Mouse (Mus musculus) erythroblast, embryonic 14.5 days (primary cell): ENCODE results near the gene B3galnt2. TPM values are rescaled to one million over a fixed set of nuclear protein-coding genes. Genes with fewer than 3 reads are reported as not detected.
"Not testable (repeated sequence)": the region's sequence is repeated elsewhere in the genome, so short reads cannot be mapped to it uniquely, and the experiment has no call there.

Experiments used
- H3K27me3 ChIP-seq: 2 replicates; pipeline ENCODE4 v1.6.1; 2012; ENCODE audit warnings: inconsistent platforms; ENCODE audit not compliant: control insufficient read depth
- H3K36me3 ChIP-seq: 2 replicates; pipeline ENCODE4 v1.6.1; 2012; ENCODE audit warnings: mild to moderate bottlenecking, inconsistent platforms; ENCODE audit not compliant: control insufficient read depth
- H3K4me1 ChIP-seq: 2 replicates; pipeline ENCODE4 v1.6.1; 2012; ENCODE audit warnings: inconsistent platforms; ENCODE audit not compliant: control insufficient read depth
- H3K4me3 ChIP-seq: replicated peaks from 2 replicates; pipeline ENCODE3; 2012; ENCODE audit warnings: moderate library complexity, mild to moderate bottlenecking, inconsistent platforms
- H3K9me3 ChIP-seq: 2 replicates; pipeline ENCODE4 v1.6.1; 2012; ENCODE audit warnings: low read length, inconsistent platforms, mixed read lengths; ENCODE audit not compliant: control insufficient read depth
- GATA1 ChIP-seq: IDR thresholded peaks from 2 replicates; pipeline ENCODE4 v1.6.1; 2012; ENCODE audit warnings: low read length, inconsistent platforms, mixed read lengths
- TAL1 ChIP-seq: IDR thresholded peaks from 3 replicates; pipeline ENCODE4 v1.6.1; 2012; ENCODE audit warnings: low read length, inconsistent platforms, mixed read lengths
- polyA plus RNA-seq: library from polyadenylated mRNA; stranded (reverse); fragments of >175 nt; gene quantifications from 2 replicates; pipeline ENCODE4 v1.2.3, GENCODE M21; 2012

The B3galnt2 gene
- polyA plus RNA-seq, 1 experiment = 3.0 TPM

GRCm38 (mm10) chr13:14002706-14003105 lies 48.4 kb downstream of the B3galnt2 start:
- H3K9me3 ChIP-seq = no peaks in the 10 kb centered on the region
- peaks cover 99% of the 10 kb centered on the region for H3K36me3 ChIP-seq
- H3K27me3 ChIP-seq = no peaks in the 10 kb centered on the region
- no peak overlapping the region for H3K4me3 ChIP-seq
- peaks cover 6% of the 10 kb centered on the region for H3K4me1 ChIP-seq
- TF ChIP-seq GATA1 = no peak
- no peak for TF ChIP-seq TAL1

- no peak for TF ChIP-seq GATA1
- TF ChIP-seq TAL1 = no peak
- Histone ChIP-seq H3K9me3 (no peaks in the 10 kb centered on the region), H3K4me1 (peaks cover 6% of the 10 kb centered on the region), H3K4me3 (no peak overlapping the region), H3K27me3 (no peaks in the 10 kb centered on the region), H3K36me3 (peaks cover 98% of the 10 kb centered on the region)
These were observed 49.8 kb downstream of the B3galnt2 start for GRCm38 (mm10) chr13:14004086-14004485.

GRCm38 (mm10) chr13:14004999-14005398 lies 50.7 kb downstream of the B3galnt2 start:
- H3K4me3 ChIP-seq = no peak overlapping the region
- no peaks in the 10 kb centered on the region for H3K9me3 ChIP-seq
- TF ChIP-seq TAL1 (no peak), GATA1 (no peak)
- peaks cover 98% of the 10 kb centered on the region for H3K36me3 ChIP-seq
- no peaks in the 10 kb centered on the region for H3K27me3 ChIP-seq
- peaks cover 6% of the 10 kb centered on the region for H3K4me1 ChIP-seq

- H3K36me3 ChIP-seq = peaks cover 98% of the 10 kb centered on the region
- no peak for TF ChIP-seq GATA1
- TF ChIP-seq TAL1 = no peak
These were observed 51.8 kb downstream of the B3galnt2 start for GRCm38 (mm10) chr13:14006056-14006455.

GRCm38 (mm10) chr13:14011454-14011995 lies 57.3 kb downstream of the B3galnt2 start:
- Histone ChIP-seq H3K9me3 (no peaks in the 10 kb centered on the region), H3K36me3 (peaks cover 97% of the 10 kb centered on the region), H3K27me3 (no peaks in the 10 kb centered on the region), H3K4me3 (no peak overlapping the region), H3K4me1 (peaks cover 23% of the 10 kb centered on the region)
- no peak for TF ChIP-seq GATA1
- TF ChIP-seq TAL1 = no peak

More at GRCm38 (mm10) chr13:14006056-14006455, 51.8 kb downstream of the B3galnt2 start:
- no peaks in the 10 kb centered on the region for H3K27me3 ChIP-seq
- H3K4me1 ChIP-seq = peaks cover 13% of the 10 kb centered on the region
- no peak overlapping the region for H3K4me3 ChIP-seq
- H3K9me3 ChIP-seq = no peaks in the 10 kb centered on the region

GRCm38 (mm10) chr13:14014001-14014400 lies 59.7 kb downstream of the B3galnt2 start:
- H3K4me1 ChIP-seq = peaks cover 42% of the 10 kb centered on the region
- H3K36me3 ChIP-seq = peaks cover 97% of the 10 kb centered on the region
- no peak for TF ChIP-seq TAL1
- no peak for TF ChIP-seq GATA1
- H3K27me3 ChIP-seq = no peaks in the 10 kb centered on the region
- no peak overlapping the region for H3K4me3 ChIP-seq
- no peaks in the 10 kb centered on the region for H3K9me3 ChIP-seq

GRCm38 (mm10) chr13:14014540-14014939 lies 60.3 kb downstream of the B3galnt2 start:
- peaks cover 48% of the 10 kb centered on the region for H3K4me1 ChIP-seq
- no peaks in the 10 kb centered on the region for H3K27me3 ChIP-seq
- no peak overlapping the region for H3K4me3 ChIP-seq
- H3K36me3 ChIP-seq = peaks cover 97% of the 10 kb centered on the region
- no peak for TF ChIP-seq GATA1
- H3K9me3 ChIP-seq = no peaks in the 10 kb centered on the region

- H3K36me3 ChIP-seq = peaks cover 90% of the 10 kb centered on the region
- no peaks in the 10 kb centered on the region for H3K27me3 ChIP-seq
- H3K9me3 ChIP-seq = no peaks in the 10 kb centered on the region
- no peak overlapping the region for H3K4me3 ChIP-seq
- peaks cover 50% of the 10 kb centered on the region for H3K4me1 ChIP-seq
- TF ChIP-seq TAL1 = no peak
- TF ChIP-seq GATA1 = no peak
These were observed 61.3 kb downstream of the B3galnt2 start for GRCm38 (mm10) chr13:14015609-14016008.

- H3K9me3 ChIP-seq = no peaks in the 10 kb centered on the region
- peaks cover 32% of the 10 kb centered on the region for H3K4me1 ChIP-seq
- no peaks in the 10 kb centered on the region for H3K27me3 ChIP-seq
- H3K36me3 ChIP-seq = peaks cover 64% of the 10 kb centered on the region
- TF ChIP-seq TAL1 (no peak), GATA1 (no peak)
- H3K4me3 ChIP-seq = no peak overlapping the region
These were observed 64.0 kb downstream of the B3galnt2 start for GRCm38 (mm10) chr13:14018283-14018682.

- Histone ChIP-seq H3K4me1 (peaks cover 32% of the 10 kb centered on the region), H3K4me3 (no peak overlapping the region), H3K27me3 (no peaks in the 10 kb centered on the region), H3K36me3 (peaks cover 59% of the 10 kb centered on the region), H3K9me3 (no peaks in the 10 kb centered on the region)
- TF ChIP-seq GATA1 (no peak), TAL1 (no peak)
These were observed 64.6 kb downstream of the B3galnt2 start for GRCm38 (mm10) chr13:14018852-14019251.

GRCm38 (mm10) chr13:14021417-14021816 lies 67.1 kb downstream of the B3galnt2 start:
- not testable (repeated sequence) for H3K4me3 ChIP-seq, H3K27me3 ChIP-seq, H3K9me3 ChIP-seq
- peaks cover 38% of the 10 kb centered on the region for H3K4me1 ChIP-seq
- H3K36me3 ChIP-seq = peaks cover 48% of the 10 kb centered on the region
